Mouse (Mus musculus) 416B (cell line): ENCODE measurements around the gene Farsa.
"Not testable (repeated sequence)": the region's sequence is repeated elsewhere in the genome, so short reads cannot be mapped to it uniquely, and the experiment has no call there.

Source experiments
- DNase-seq: peaks from one replicate; pipeline ENCODE4 v3.0.0; 2011; ENCODE audit warnings: low read depth

The Farsa gene

GRCm38 (mm10) chr8:84856864-84857441 is at the start of gene Farsa:
Gene Farsa (plus strand): TSS chr8:84856989.
- DNase-seq: peak; percentile 96

GRCm38 (mm10) chr8:84809109-84809940 is 47.5 kb upstream of the Farsa start:
- DNase-seq: no peak

- DNase-seq: no peak
Measured at GRCm38 (mm10) chr8:84809941-84810280, 46.9 kb upstream of the Farsa start.

- peak; percentile 88 for DNase-seq
Measured at GRCm38 (mm10) chr8:84810896-84811295, 45.9 kb upstream of the Farsa start.

- DNase-seq: no peak
Measured at GRCm38 (mm10) chr8:84811303-84811702, 45.5 kb upstream of the Farsa start.

GRCm38 (mm10) chr8:84813059-84813458 is 43.7 kb upstream of the Farsa start:
- peak; percentile 83 for DNase-seq

GRCm38 (mm10) chr8:84813830-84814229 is 43.0 kb upstream of the Farsa start:
- DNase-seq: no peak

GRCm38 (mm10) chr8:84814240-84814554 is 42.6 kb upstream of the Farsa start:
- no peak for DNase-seq

GRCm38 (mm10) chr8:84814555-84815441 is 42.0 kb upstream of the Farsa start:
- no peak for DNase-seq

- DNase-seq: peak; percentile 88
Measured at GRCm38 (mm10) chr8:84815547-84815946, 41.2 kb upstream of the Farsa start.

- no peak for DNase-seq
Measured at GRCm38 (mm10) chr8:84816117-84816516, 40.7 kb upstream of the Farsa start.

GRCm38 (mm10) chr8:84822723-84823122 is 34.1 kb upstream of the Farsa start, which contains the start of gene Dand5:
Gene Dand5 (minus strand): TSS chr8:84822823.
- no peak for DNase-seq

- peak; percentile 84 for DNase-seq
Measured at GRCm38 (mm10) chr8:84823653-84824052, 33.1 kb upstream of the Farsa start.

- peak; percentile 94 for DNase-seq
Measured at GRCm38 (mm10) chr8:84825636-84826035, 31.2 kb upstream of the Farsa start.

GRCm38 (mm10) chr8:84826518-84826917 is 30.3 kb upstream of the Farsa start:
- not testable (repeated sequence) for DNase-seq

GRCm38 (mm10) chr8:84831490-84831889 is 25.3 kb upstream of the Farsa start, which contains the start of gene Gadd45gip1:
Gene Gadd45gip1 (plus strand): TSS chr8:84831522.
- DNase-seq: peak; percentile 93

GRCm38 (mm10) chr8:84832034-84832717 is 24.6 kb upstream of the Farsa start:
- DNase-seq: peak; percentile 78

GRCm38 (mm10) chr8:84832759-84833742 is 23.7 kb upstream of the Farsa start:
- DNase-seq: peak; percentile 53

GRCm38 (mm10) chr8:84834002-84834865 is 22.6 kb upstream of the Farsa start:
- DNase-seq: no peak
